Mouse (Mus musculus): Measurements from ENCODE around the gene Zfp341.
A peak's percentile ranks its signal among the peaks of the same experiment; 100 is the strongest.

DNA sequence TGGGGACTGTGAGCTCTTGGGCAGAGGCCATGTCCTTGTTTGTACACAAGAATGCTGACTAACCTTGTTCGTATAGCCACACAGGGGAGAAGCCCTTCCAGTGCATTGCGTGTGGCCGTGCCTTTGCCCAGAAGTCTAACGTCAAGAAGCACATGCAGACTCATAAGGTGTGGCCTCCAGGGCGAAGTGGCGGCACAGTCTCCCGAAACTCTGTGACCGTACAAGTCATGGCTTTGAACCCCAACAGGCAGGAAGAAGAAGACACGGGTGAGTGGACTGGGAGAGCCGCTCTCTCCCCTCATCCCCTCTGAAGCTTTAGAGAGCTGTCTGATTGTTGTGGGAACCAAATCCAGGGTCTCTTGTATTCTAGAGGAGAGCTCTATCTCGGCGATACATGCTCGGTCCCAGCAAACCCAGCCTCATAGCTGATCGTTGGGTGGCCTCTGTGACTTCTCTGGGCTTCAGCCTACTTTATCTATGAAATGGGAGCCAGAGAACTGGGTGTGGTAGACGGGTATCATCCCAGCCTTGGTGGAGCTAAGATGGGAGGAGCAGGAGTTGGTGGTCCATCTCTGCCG is 19.2 kb downstream of the Zfp341 start:
- TF ChIP-seq CTCF (IDR thresholded peaks at IDR 0.05; ENCODE audit: low read depth) (no peak), EP300 (IDR thresholded peaks at IDR 0.05; ENCODE audit: low read depth) (peak; percentile 74)

All from liver, postnatal 0 days (tissue).